Mouse (Mus musculus): ENCODE results near the gene Stpg2. TPM values are rescaled to one million over a fixed set of nuclear protein-coding genes. Genes with fewer than 3 reads are reported as not detected.

Stpg2 gene
- polyA plus RNA-seq (2015; fragmentation: Nextera tagmentation; extraction: Ambion mirVana) = not detected in 2 replicates

GRCm38 (mm10) chr3:139205444-139205998 is at the start of gene Stpg2:
TSS of gene Stpg2 (plus strand) at chr3:139205694.
- H3K27ac ChIP-seq (ENCODE audit: low read depth) = peak within 1 kb of the TSS; percentile 81
- H3K9ac ChIP-seq (replicated peaks) = peak within 1 kb of the TSS; percentile 58
- peak; percentile 91 for DNase-seq
- H3K4me1 ChIP-seq (ENCODE audit: insufficient read depth) = peaks cover 9% of the 10 kb centered on the region
- 1% methylated on average over 49 of the region's 49 CpGs for WGBS (ENCODE audit: insufficient replicate concordance)
- H3K4me3 ChIP-seq (ENCODE audit: low read depth, low read length) = peak within 1 kb of the TSS; percentile 58
- H3K27me3 ChIP-seq (ENCODE audit: insufficient read depth, low read length) = 0 out of 2 replicates have a peak, but pooled peaks cover 4% of the 10 kb centered on the region
- TF ChIP-seq CTCF (IDR thresholded peaks at IDR 0.05; ENCODE audit: low read depth) = 0 out of 2 replicates have a peak, but pooled peaks have one; percentile 0
- no peak for TF ChIP-seq EP300 (IDR thresholded peaks at IDR 0.05; ENCODE audit: low read depth)
- no peaks in the 10 kb centered on the region for H3K9me3 ChIP-seq (ENCODE audit: low read length)
- H3K36me3 ChIP-seq (replicated peaks; ENCODE audit: insufficient read depth, low read length) = no peaks in the 10 kb centered on the region
- ATAC-seq = peak; percentile 99
- H3K4me2 ChIP-seq (ENCODE audit: low read depth, low read length) = peak within 1 kb of the TSS; percentile 79

- WGBS (ENCODE audit: insufficient replicate concordance) = 35% methylated on average over 2 of the region's 2 CpGs
- H3K9me3 ChIP-seq (ENCODE audit: low read length) = no peaks in the 10 kb centered on the region
- H3K4me2 ChIP-seq (ENCODE audit: low read depth, low read length) = no peak overlapping the region
- H3K27me3 ChIP-seq (ENCODE audit: insufficient read depth, low read length) = no peaks in the 10 kb centered on the region
- no peaks in the 10 kb centered on the region for H3K4me1 ChIP-seq (ENCODE audit: insufficient read depth)
- no peak overlapping the region for H3K27ac ChIP-seq (ENCODE audit: low read depth)
- ATAC-seq (no peak), DNase-seq (no peak)
- no peak overlapping the region for H3K4me3 ChIP-seq (ENCODE audit: low read depth, low read length)
- H3K9ac ChIP-seq (replicated peaks) = no peak overlapping the region
- no peaks in the 10 kb centered on the region for H3K36me3 ChIP-seq (replicated peaks; ENCODE audit: insufficient read depth, low read length)
- no peak for TF ChIP-seq EP300 (IDR thresholded peaks at IDR 0.05; ENCODE audit: low read depth)
- no peak for TF ChIP-seq CTCF (IDR thresholded peaks at IDR 0.05; ENCODE audit: low read depth)
These were observed 43.3 kb upstream of the Stpg2 start for GRCm38 (mm10) chr3:139162146-139162545.

DNA sequence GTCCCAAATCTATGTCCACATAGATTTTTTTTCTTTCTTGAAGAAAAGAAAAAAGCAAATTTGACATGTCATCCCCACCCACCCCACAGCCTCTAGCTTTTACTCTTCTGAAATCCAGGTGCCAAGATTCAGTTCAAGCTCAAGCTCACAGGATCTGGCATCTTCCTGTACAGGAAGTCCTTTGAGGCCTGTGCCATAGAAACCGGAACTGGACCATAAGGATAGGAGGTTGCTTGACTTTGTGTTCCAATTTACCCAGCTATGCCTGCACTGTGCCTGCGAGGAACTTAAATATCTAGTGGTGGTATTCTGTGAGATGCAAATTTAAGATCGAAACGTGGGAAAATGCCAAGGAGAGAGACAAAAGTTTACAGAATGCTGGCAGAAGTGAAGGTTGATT is 42.8 kb upstream of the Stpg2 start:
- DNase-seq (no peak), ATAC-seq (no peak)
- Histone ChIP-seq H3K4me3 (ENCODE audit: low read depth, low read length) (no peak overlapping the region), H3K27me3 (ENCODE audit: insufficient read depth, low read length) (no peaks in the 10 kb centered on the region), H3K9me3 (ENCODE audit: low read length) (no peaks in the 10 kb centered on the region), H3K4me1 (ENCODE audit: insufficient read depth) (no peaks in the 10 kb centered on the region), H3K27ac (ENCODE audit: low read depth) (no peak overlapping the region), H3K36me3 (replicated peaks; ENCODE audit: insufficient read depth, low read length) (no peaks in the 10 kb centered on the region), H3K4me2 (ENCODE audit: low read depth, low read length) (no peak overlapping the region), H3K9ac (replicated peaks) (no peak overlapping the region)
- TF ChIP-seq CTCF (IDR thresholded peaks at IDR 0.05; ENCODE audit: low read depth) = no peak
- TF ChIP-seq EP300 (IDR thresholded peaks at IDR 0.05; ENCODE audit: low read depth) = no peak
- 48% methylated on average over 4 of the region's 4 CpGs for WGBS (ENCODE audit: insufficient replicate concordance)

- H3K9me3 ChIP-seq (ENCODE audit: low read length) = no peaks in the 10 kb centered on the region
- no peak for ATAC-seq
These were observed 36.8 kb upstream of the Stpg2 start for GRCm38 (mm10) chr3:139168510-139169269.

GRCm38 (mm10) chr3:139169740-139170139 is 35.8 kb upstream of the Stpg2 start:
- no peak overlapping the region for H3K4me2 ChIP-seq (ENCODE audit: low read depth, low read length)
- no peaks in the 10 kb centered on the region for H3K9me3 ChIP-seq (ENCODE audit: low read length)
- no peaks in the 10 kb centered on the region for H3K4me1 ChIP-seq (ENCODE audit: insufficient read depth)
- TF ChIP-seq EP300 (IDR thresholded peaks at IDR 0.05; ENCODE audit: low read depth) = no peak
- TF ChIP-seq CTCF (IDR thresholded peaks at IDR 0.05; ENCODE audit: low read depth) = no peak
- DNase-seq (no peak), ATAC-seq (no peak)
- H3K27me3 ChIP-seq (ENCODE audit: insufficient read depth, low read length) = no peaks in the 10 kb centered on the region
- H3K36me3 ChIP-seq (replicated peaks; ENCODE audit: insufficient read depth, low read length) = no peaks in the 10 kb centered on the region
- no peak overlapping the region for H3K9ac ChIP-seq (replicated peaks)
- 51% methylated on average over 1 of the region's 1 CpGs for WGBS (ENCODE audit: insufficient replicate concordance)
- no peak overlapping the region for H3K27ac ChIP-seq (ENCODE audit: low read depth)
- H3K4me3 ChIP-seq (ENCODE audit: low read depth, low read length) = no peak overlapping the region

More at GRCm38 (mm10) chr3:139168510-139169269, 36.8 kb upstream of the Stpg2 start:
- no peak for DNase-seq
- no peak overlapping the region for H3K9ac ChIP-seq (replicated peaks)
- WGBS (ENCODE audit: insufficient replicate concordance) = 77% methylated on average over 4 of the region's 4 CpGs
- no peak for TF ChIP-seq CTCF (IDR thresholded peaks at IDR 0.05; ENCODE audit: low read depth)
- TF ChIP-seq EP300 (IDR thresholded peaks at IDR 0.05; ENCODE audit: low read depth) = no peak
- no peak overlapping the region for H3K4me3 ChIP-seq (ENCODE audit: low read depth, low read length)
- H3K27ac ChIP-seq (ENCODE audit: low read depth) = no peak overlapping the region
- H3K4me2 ChIP-seq (ENCODE audit: low read depth, low read length) = no peak overlapping the region
- H3K36me3 ChIP-seq (replicated peaks; ENCODE audit: insufficient read depth, low read length) = no peaks in the 10 kb centered on the region
- H3K4me1 ChIP-seq (ENCODE audit: insufficient read depth) = no peaks in the 10 kb centered on the region
- no peaks in the 10 kb centered on the region for H3K27me3 ChIP-seq (ENCODE audit: insufficient read depth, low read length)

DNA sequence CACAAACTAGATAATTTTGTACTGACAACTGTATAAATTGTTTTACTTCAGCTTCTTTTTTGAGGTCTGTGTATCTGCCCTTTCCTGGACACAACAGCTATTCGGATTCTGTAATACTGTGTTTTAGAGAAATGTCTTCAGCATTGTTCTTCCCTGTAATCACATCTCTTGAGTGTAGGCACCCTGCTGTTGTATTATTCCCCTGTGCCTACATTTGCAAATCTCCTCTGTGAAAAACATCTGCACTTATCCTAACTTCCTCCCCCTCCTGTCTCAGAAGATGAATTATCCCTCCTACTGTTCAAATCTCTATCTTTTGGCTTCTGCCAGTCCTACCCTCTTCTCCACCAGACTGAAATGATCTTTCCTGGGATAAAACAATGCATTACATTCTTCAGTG is 28.6 kb upstream of the Stpg2 start:
- no peak for DNase-seq
- Histone ChIP-seq H3K27me3 (ENCODE audit: insufficient read depth, low read length) (no peaks in the 10 kb centered on the region), H3K36me3 (replicated peaks; ENCODE audit: insufficient read depth, low read length) (no peaks in the 10 kb centered on the region), H3K4me1 (ENCODE audit: insufficient read depth) (no peaks in the 10 kb centered on the region), H3K4me3 (ENCODE audit: low read depth, low read length) (no peak overlapping the region), H3K9me3 (ENCODE audit: low read length) (no peaks in the 10 kb centered on the region), H3K4me2 (ENCODE audit: low read depth, low read length) (no peak overlapping the region), H3K9ac (replicated peaks) (no peak overlapping the region), H3K27ac (ENCODE audit: low read depth) (no peak overlapping the region)
- TF ChIP-seq CTCF (IDR thresholded peaks at IDR 0.05; ENCODE audit: low read depth) (no peak), EP300 (IDR thresholded peaks at IDR 0.05; ENCODE audit: low read depth) (no peak)
- no peak for ATAC-seq
- 65% methylated on average over 1 of the region's 1 CpGs for WGBS (ENCODE audit: insufficient replicate concordance)
